Mouse (Mus musculus) skeletal muscle tissue, adult 2 months (tissue): Measurements from ENCODE around the gene Iqcf6.

Experiments used
- DNase-seq: peaks from one replicate; pipeline ENCODE4 v3.0.0-alpha.2; 2012; ENCODE audit warnings: low read depth, low spot score

Gene Iqcf6

GRCm38 (mm10) chr9:106656820-106657219, 30.4 kb downstream of the Iqcf6 start:
- no peak for DNase-seq

- DNase-seq: no peak
Observed at GRCm38 (mm10) chr9:106657592-106657991, 31.2 kb downstream of the Iqcf6 start.

DNA sequence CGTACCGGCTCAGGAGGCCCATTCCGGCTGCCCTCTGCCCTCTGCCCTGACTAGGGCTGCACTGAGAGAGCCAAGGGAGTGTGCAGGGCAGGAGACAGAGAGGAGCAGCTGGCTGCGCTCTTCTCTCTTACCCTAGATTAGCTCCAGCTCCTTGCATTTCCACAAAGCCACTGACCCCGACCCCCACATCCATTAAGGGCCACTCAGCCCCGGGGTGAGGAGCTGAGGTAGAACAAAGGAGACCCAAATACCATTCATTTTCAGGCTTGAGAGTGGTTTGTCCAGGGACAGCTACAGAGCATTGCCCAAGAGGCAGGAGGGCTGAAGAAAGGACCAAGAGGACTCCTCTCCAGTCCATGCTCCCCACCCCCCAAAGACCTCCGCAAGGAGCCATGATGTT, 33.1 kb downstream of the Iqcf6 start:
- no peak for DNase-seq

DNA sequence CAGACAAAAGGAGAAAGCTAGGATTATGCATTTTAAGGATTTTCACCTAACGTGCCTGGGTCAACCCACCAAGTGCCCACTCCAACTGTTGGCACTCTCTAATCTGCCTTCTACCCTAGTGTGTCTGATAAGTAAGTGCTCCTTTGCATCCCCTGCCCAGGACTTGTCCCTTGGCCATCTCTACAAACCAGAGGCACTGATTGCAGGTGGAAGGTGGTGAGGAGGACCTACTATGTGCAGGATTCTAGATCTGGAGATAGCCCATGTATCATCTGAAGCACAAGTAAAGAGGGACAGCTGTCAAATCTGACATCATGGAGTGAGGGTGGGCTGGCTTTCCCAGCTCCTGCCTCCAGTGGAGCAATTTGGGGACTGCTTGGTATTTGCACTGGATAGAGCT, 33.6 kb downstream of the Iqcf6 start:
- no peak for DNase-seq

DNA sequence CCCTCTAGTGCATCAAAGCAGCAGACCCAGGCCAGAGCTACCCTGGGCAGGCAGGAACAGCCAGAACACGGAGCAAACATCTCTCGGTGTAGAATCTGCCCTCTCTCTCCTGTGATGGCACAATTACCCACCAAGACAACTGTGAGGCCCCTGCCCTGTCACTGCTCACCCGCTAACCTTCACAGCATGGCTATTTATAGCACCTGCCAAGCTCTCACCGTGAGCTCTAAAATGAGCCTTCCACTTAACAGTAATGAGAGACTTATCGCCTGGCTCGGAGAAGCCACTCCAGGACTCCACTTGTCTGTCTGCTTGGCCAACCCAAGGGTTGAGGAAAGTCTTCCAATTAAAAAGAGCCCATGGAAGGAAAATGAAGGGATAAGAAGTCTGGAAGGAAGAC, 36.8 kb downstream of the Iqcf6 start:
- no peak for DNase-seq

GRCm38 (mm10) chr9:106664433-106664832, 38.1 kb downstream of the Iqcf6 start:
- DNase-seq: no peak

- DNase-seq: no peak
Observed at GRCm38 (mm10) chr9:106664856-106665255, 38.5 kb downstream of the Iqcf6 start.

- no peak for DNase-seq
Observed at GRCm38 (mm10) chr9:106673860-106674259, 47.5 kb downstream of the Iqcf6 start.

DNA sequence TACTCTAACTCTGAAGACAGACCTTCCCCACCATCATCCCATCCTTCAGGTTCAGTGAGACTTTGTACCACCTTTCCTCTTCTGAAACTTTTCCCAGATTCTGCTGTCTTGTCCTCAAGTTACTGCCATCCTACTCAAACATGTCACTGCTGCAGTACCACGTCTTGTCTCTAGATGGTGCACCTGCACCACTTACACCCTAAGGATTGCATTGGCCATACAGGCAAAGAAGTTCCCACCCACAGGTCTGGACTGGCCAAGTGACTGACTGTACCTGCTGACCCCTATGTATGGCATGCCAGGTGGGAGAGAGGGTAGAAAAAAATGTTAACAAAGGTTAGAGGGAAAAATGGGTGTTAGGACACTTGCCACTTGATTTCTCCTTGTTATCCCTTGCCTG, 49.1 kb downstream of the Iqcf6 start:
- DNase-seq: peak; percentile 69

GRCm38 (mm10) chr9:106675965-106676364, 49.6 kb downstream of the Iqcf6 start:
- no peak for DNase-seq

- no peak for DNase-seq
Observed at GRCm38 (mm10) chr9:106676571-106676970, 50.2 kb downstream of the Iqcf6 start.
